15 mouse cellular contexts compared by ENCODE assay signal in the genomic region with DNA sequence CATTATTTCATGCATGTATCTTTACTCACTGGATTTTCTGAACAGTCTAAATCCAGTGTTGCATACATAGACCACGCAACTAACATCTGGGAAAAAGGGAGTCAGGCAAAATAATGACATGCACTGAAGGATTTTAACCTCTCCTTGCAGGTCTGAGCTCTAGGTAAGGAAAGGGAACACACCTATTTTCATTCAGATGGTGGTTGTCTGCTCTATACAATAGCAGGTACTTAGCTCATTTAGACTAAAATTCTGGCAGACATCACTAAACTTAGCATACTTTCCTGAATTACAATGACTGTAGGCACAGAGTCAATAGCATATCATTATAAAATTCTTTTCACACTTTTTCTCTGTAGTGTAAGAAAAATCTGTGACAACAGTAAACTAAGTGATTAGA.
"Had no signal": no experiment of that assay in that cellular context is flagged by ENCODE, and none has a peak within 500 bp of the region (broad histone marks: within the 10 kb centered on the region; RNA-seq: fewer than 3 reads in every experiment).

No protein-coding gene starts in this region.

- DNase-seq: retina, postnatal 1 day; right cerebral cortex, adult 18-20 months; right cerebral cortex, postnatal 14 days; right cerebral cortex, postnatal 25 days; right cerebral cortex, postnatal 4 days; spleen, adult 18-20 months; thymus, adult 18-20 months; thymus, adult 2 months; thymus, postnatal 14 days; thymus, postnatal 25 days; thymus, postnatal 36 days; thymus, postnatal 4 days had no signal

- H3K9me3 ChIP-seq: neural tube, embryonic 15.5 days; stomach, embryonic 15.5 days had no signal

- H3K4me3 ChIP-seq: neural tube, embryonic 15.5 days; stomach, embryonic 15.5 days had no signal

- H3K36me3 ChIP-seq: neural tube, embryonic 15.5 days; stomach, embryonic 15.5 days had no signal

- H3K27ac ChIP-seq: neural tube, embryonic 15.5 days; stomach, embryonic 15.5 days; stomach, postnatal 0 days had no signal

- H3K4me2 ChIP-seq: neural tube, embryonic 15.5 days; stomach, embryonic 15.5 days had no signal

- H3K27me3 ChIP-seq: neural tube, embryonic 15.5 days; stomach, embryonic 15.5 days had no signal

- H3K4me1 ChIP-seq: neural tube, embryonic 15.5 days; stomach, embryonic 15.5 days had no signal

- H3K9ac ChIP-seq: neural tube, embryonic 15.5 days; stomach, embryonic 15.5 days had no signal
